Mouse (Mus musculus): ENCODE measurements at regions not wholly inside any gene's neighbourhood (a gene's known extent, or its start where the extent isn't known, plus 50 kb on each side); places are given as distances from the start of the nearest gene placed in this dataset.

DNA sequence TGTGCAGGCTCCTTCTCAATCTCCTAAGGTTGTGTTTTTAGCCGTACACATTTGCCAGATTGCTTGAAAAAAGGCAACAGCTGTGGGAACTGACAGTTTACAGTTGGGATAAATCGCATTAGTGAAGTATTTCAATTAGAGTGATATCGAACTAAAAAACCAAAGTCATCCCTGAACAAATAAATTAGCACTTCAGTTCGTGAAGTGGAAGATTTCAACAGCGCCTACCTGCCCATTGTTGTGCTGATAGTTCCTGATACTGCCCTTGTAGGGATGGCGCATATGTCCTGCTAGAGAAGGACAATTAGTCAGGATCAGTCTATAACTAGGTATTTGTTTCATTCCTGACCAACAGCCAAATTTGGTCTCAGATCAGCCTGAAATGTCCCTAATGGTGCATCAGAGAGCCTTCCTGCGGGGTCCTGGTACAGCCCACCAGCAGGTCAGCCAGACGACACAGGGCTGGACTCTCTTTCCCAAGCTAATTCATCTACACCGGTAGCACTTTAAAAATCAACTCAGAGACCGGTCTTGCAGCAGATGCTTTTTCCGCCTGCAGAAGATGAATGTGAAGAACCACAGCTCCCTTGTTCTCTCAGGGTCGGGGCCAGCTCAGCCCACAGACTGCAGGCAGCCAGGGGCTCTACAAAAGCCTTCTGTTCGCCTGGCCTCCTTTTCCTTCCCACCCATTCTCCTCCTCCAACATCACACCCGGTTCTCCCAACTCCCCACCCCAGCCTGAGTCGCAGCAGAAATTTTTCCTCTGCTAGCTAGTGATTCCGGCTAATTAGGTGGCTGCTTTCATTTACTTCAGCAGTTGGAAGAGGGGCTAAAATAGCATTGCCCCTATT is 146.1 kb downstream of the Psat1 start:
- intact Hi-C loops (cut with DNase I) = loop anchor here (10.0 kb wide), 1 partner anchor 506 kb away; no protein-coding TSS in a partner anchor

DNA sequence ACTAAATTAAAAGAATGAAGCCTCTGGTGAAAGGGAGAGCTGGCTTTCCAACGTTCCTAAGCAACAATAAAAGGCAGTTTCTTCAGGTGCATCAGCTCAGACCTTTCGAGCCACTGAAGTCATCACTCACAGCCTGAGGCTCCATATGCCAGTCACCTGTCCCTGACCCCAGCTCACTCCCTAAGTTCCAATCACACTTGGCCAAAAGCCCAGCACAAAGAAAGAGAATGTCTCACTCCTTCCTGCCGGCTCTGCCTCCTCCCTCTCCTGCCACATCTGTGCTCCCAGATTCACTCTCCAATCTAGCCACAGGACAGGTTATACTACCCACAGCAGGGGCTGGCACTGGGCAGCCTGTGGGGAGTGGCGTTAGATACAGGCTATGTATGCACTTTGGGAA is 150.7 kb downstream of the Psat1 start:
- intact Hi-C loops (cut with DNase I) = loop anchor here (10.0 kb wide), 1 partner anchor 142 kb away; no protein-coding TSS in a partner anchor

DNA sequence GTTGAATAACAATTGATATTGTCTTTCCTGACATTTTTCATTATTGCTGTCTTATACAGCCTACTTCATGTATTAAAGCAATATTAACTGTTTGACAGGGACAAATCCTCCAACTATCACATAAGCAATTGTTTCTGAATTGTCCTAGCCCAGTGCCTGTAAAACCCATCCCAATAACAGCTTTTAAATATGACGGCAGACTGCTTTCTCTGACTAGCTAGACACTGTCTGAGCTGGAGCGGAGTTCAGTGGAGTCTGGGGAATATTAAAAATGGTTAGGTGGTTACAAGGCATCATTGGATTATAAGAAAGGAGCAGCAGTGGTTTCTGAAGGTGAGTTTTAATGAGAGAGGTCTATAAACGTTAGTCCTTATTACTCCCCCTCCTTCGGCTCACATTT is 155.2 kb downstream of the Psat1 start:
- intact Hi-C loops (cut with DNase I) = loop anchor here (10.0 kb wide), 1 partner anchor 137 kb away; no protein-coding TSS in a partner anchor

DNA sequence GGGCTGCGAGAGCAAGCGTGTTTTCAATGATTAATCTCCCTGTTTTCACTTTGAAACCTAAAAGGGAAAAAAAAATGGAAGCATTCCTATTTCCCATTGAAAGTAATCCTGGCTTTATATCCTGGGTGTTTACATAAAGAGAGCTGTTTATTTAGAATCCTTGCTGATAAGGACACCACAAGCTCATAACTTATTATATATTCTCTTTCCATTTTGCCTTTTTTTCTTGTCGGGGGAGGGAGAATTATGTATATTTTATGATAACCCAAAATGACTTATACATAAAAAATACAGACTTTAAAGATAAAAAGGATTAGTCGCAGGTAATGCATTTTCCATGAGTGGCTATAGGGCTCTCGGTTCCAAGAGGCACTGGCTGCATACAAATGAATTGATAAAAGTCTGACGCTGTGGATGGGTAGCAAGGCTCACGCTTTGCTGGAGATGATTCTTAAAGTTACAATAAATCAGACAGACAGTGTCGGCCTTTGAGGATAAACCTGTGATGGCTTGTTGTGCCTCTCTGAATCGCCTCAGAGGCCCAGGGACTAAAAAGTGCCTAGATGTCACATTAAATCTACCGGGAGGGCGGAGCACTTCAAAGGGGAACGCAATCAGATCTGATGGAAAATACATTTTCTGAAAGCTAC is 155.7 kb downstream of the Psat1 start:
- intact Hi-C loops (cut with DNase I) = loop anchor here (10.0 kb wide), 1 partner anchor 137 kb away; no protein-coding TSS in a partner anchor

DNA sequence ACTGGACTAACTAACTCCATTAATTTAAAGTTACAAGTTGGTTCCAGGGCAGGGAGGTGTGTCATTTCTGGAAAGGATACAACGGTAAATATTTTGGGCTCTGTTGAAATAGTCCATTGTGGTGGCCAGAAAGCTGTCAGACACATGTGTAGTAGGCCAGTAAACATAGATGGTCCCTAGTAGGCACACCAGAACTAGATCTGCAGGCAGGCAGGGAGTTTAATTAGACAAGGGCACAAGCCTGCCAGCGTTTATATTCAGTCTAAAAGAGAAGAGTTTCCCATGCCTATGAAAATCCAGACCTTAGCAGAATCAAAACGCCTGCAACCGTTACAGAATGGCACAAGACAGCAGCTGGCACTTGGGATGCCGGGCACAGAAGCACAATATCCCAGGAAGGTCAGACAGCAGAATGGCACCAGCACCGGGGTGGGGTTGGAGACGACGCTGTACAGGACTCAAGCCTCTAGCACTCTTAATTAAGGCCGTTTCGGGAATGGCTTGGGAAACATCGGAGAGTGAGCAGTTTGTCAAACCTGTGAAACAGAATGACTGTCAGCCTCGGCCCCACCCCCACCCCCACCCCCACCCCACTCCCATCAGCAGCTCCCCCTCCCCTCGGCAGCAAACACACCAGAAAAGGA is 156.4 kb downstream of the Psat1 start:
- intact Hi-C loops (cut with DNase I) = loop anchor here (10.0 kb wide), 1 partner anchor 136 kb away; no protein-coding TSS in a partner anchor

DNA sequence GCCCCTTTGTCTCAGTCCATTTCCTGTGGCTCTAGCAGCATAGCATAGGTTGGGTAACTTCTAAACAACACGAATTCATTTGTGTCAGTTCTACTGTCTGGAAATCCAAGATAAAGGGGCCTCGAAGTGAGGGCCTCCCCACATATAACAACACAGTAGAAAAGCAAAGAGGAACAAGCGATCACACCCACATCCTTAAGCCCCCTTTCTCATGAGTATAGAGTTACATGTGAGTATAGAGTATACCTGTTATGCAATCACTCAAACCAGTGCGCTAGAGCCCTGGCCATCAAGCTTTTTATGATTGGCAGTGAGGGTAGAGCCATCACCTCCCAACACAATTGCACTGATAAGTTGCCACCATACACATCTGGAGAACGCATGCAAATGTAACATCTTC is 157.4 kb downstream of the Psat1 start:
- intact Hi-C loops (cut with DNase I) = loop anchor here (10.0 kb wide), 1 partner anchor 135 kb away; no protein-coding TSS in a partner anchor

DNA sequence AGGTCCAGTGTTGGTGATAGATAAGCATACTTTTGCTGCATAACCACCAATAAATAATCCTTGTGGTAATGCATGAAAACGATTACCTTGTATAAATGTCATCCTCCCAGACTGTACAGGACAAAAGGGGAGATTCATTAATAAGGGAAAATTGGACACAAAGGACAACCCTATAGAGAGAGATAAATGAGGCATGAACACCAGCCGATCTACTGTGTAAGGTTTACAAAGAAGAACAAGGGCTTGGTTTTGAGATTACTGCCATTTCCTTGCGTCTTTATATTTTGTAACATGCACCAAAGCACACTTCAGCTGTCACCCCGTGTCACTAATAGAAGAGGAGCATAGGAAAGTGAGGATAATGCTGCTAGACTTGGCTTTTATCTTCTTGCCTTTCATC is 162.5 kb downstream of the Psat1 start:
- intact Hi-C loops (cut with DNase I) = no loop called here

DNA sequence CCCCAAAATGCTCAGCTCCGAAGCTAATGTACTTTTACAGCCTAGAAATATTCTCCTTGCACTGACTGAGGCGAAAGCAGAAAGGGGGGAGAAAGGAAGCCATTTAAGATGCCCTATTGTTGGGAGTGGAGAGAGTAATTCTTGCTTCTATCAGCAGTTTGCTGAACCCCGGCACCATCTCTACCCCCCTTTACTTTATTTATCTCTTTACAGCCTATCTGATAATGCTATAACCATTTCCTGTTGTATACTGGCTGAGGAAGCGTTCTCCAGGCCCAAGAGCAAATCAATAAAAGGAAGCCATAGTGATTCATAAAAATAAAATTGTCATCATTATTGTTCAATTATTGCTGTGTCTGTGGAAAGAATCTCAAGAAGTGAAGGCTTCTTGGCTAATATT is 177.5 kb downstream of the Psat1 start:
- intact Hi-C loops (cut with DNase I) = no loop called here

DNA sequence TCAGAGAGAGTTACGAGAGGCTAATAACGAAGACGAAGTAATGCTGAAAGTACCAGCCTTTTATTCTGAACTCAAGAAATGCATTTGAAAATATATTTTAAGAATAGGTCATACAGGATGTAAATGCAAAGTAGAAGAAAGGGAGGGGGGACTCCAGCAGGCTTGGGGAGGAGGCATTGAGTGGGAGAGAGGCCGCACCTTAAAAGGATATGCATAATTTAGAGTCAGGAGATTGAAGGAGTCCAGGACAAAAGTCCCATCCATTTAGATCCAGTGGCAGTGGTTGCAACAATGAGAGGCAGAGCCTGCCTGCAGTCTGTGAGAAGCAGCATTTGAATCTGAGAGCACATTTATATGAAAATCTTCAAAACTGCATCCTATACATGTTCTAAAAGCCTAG is 186.1 kb downstream of the Psat1 start:
- intact Hi-C loops (cut with DNase I) = no loop called here

DNA sequence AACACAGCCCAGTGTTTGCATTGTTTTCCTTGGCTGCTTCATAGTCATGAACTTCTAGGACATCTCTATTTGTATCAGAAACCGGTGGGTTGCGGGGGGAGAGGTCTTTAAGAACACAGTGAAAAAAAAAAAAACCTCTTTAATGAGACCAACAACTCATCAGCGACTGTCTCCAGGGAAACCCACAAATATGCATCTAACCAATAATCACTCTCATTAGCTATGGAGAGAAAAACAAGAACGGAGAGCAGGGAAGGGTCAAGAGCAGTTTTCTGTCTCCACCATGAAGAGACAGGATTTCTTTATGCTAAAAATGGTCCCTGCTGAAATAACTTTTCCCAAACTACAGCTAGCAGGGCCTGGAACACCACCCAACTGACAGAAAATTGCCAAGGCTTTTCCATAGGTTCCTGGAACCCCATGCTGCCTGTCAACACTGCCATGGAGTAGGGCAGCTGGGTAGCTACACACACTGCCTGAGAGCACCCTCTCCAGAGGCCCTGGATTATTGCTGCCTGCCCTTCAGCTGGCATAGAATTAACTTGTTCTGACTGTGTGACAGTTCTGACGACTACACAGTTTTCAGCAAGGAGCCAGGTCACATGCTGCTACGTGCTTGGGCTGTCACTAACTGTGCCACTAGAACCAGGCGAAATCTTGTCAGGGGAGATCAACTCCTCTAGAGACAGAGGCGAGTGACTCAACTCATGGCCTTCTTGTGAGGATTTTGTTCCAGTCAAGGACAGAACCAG is 201.9 kb downstream of the Psat1 start:
- intact Hi-C loops (cut with DNase I) = no loop called here

DNA sequence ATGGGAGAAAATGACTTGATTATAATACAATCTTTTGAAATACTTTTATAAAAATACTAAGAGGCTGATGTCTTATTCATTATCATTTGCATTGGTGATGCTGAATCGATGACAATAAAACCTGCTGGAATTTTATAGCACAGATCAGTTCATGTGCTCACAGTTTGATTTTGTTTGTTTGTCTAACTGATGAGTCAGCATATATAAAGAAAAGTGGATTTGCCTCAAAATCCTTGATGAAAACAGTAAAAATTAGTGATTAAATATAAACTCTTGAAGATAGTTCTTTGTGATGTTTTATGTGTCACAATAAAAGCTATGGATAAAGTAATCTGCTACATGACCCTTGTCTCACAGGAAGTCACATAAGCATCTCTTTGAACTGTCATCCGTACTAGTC is 210.9 kb downstream of the Psat1 start:
- intact Hi-C loops (cut with DNase I) = no loop called here

DNA sequence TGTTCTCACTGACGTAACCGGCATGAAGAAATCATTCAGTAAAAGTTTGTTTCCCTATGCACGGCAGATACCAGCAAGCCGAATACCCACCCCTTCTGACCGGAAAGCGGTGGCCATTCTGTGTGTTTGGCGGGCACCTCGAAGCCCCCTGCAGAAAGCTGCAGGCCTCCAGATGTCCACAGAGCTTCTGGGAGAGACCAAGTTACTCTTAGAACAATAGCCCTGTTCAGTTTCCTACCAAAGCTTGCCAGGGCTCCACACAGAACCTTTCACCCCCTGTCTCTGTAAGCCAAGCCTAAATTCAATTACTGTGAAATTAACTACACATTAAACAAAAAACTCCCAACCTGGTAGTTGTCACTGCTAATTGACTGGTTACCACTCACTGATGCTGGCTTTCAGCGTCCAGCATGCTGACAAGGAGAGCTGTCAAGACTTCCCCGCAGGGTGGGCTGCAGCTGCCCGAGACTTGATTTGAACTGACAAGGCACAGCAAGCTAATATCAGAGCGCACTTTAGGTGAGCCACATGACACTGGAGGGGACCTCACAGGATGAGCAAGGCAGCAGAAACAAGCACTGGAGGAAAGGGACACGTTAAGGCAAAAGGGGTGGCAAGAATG is 220.2 kb downstream of the Psat1 start:
- intact Hi-C loops (cut with DNase I) = no loop called here

DNA sequence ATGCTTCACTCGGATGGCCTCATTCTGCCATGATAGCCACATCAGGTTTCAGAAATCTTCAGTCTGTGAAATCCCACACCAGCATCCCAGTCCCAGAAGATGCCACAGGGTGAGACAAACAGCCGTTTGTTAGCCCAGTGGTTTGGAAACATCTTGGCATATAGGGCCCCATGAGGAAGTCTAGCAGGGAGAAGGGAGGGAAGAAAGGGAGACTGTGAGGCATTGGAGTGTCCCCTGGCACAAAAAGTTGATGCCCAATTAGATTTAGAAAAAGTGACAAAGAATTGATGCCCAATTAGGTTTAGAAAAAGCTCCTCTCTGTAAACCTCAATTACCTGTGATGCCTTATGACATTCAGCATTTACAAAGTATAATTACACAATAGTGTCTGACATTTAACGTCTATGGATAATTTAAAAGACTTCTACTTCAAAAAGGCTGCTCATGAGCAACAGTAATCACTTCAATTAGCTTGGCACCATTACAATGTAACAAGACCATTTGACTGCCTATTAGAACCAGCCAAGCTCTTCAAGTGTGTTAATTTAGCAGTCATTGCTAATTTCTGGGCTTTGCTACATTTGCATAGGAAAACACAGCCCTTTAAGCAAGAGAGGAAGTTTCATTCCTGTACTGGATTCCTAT is 254.6 kb downstream of the Psat1 start:
- intact Hi-C loops (cut with DNase I) = no loop called here

DNA sequence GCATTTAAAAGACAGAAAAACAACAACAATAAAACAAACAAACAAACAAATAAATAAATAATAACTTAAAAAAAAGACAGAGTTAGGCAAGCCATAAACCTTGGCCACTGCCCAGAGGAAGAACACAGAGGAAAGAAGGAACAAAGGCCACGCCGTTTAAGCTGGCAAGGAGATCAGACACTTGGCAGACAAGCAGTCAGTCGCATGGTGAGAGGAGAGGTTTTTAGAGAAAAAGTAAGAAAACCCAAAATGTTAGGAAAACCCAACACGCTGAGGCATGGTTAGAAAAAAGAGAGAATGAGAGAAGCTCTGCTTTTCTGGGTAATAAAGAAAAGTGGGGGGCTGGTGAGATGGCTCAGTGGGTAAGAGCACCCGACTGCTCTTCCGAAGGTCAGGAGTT is 277.1 kb downstream of the Psat1 start:
- intact Hi-C loops (cut with DNase I) = no loop called here

DNA sequence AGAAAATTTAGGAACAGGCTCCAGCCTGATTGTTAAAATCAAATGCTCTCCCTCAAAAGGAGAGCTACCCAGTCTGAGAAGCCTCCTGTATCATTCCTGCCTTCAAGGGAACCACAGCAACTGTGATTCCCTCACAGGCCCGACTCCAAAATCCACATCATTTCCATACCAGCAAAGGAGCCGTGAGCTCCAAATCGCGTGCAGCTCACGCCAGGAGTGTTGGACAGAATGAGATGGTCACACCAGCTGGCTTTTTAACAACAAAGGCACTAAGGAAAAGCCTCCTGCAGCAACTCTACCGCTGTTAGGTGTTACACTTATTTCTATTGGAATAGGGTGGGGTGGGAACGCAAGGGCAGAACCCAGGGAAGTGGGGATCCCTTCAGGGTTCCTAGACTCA is 277.6 kb downstream of the Psat1 start:
- intact Hi-C loops (cut with DNase I) = no loop called here

DNA sequence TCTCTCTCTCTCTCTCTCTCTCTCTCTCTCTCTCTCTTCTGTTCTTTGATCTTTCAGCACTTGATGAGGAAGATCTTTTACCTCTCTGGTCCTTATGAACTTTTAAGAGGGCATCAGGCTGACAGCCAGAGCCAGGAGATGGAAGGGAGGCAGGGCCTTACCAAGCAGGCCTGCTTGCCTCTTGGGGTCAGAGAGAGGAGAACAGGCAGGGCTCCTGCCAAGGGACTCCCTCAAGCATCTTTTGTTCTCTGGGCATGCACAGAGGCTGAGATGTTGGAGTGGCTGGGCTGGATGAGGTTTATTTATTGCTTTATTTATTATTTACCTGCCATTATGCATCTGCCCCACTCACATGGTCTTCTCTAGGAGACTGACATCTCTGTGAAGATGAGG is 278.5 kb downstream of the Psat1 start:
- intact Hi-C loops (cut with DNase I) = no loop called here

DNA sequence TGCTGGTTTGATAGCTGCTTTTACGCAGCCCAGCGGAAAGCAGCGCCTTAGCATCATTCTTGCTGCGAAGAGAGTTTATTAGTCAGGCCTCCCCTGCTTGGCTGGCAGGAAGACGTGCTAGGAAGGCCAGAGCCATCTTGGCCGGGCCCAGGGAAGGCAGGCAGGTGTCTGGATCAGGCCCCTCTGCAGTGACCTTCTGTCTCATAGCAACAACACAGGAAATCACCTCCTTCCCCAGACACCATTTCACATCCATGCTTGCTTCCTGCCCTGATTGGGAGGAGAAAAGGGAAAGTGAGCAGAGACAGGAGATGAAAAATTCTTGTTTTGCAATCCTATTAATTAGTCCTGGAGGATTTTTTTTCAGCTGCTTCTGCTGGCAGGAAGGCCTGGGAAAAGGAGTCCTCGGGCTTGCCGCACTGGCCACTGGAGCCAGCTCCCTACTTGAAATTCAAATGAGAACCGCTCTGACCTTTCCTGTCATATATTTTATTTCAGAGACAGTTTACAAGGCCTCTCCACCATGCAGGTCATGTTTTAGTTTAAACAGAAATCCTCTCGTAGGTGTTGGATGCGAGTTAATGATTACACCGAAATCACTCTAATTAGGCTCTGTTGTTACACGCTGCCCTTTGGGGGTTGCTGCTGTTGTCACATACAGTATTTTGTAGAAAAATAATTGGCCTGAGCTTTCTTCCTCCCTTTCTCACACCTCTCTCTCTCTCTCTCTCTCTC is 279.1 kb downstream of the Psat1 start:
- intact Hi-C loops (cut with DNase I) = no loop called here

DNA sequence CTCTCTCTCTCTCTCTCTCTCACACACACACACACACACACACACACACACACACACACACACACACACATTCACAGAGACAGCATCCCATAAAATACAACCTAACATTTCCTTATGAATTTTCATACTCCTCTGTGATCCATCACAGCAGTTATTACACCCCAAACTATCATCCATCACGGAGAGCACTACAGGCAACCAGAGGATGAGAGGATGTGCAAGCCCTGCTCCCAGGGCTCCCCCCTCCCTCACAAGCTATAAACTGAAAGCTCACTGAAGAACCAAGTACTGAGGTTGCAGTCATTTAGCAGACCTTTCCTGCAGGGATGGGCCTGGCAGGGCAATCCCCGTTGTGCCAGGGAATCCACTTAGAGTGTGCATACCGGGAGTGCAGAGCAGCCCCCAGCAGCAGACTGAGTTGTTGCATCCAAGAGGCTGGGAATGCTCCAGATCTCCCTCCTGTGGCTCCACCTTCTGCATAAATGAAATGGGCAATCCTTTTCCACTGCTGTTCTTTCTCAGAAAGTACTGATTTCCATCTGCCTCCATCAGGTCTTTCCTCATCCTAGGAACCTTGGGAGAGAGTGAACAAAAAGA is 283.4 kb downstream of the Psat1 start:
- intact Hi-C loops (cut with DNase I) = no loop called here

DNA sequence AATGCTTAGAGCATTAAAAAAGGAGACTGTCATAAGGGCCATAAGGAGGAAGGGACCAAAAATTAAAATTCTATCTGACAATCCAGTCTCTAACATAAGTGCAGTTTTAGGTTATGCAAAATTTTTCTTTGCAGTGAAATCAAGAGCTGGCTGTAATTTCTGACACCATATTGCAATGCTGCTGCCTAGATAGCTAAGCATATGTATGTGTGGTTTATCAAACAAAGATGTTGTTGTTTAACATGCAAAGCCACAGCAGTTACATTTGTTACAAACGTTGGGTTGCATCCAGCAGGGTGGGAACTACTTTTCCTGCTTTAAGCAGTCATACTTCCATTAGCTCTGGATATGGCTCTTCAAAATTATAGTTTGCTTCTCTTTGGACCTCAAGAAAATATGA is 288.5 kb downstream of the Psat1 start:
- intact Hi-C loops (cut with DNase I) = loop anchor here (10.0 kb wide), 1 partner anchor 136 kb away; no protein-coding TSS in a partner anchor
